Mouse (Mus musculus) heart, adult 2 months (tissue): ENCODE measurements at regions not wholly inside any gene's neighbourhood (a gene's known extent, or its start where the extent isn't known, plus 50 kb on each side); places are given as distances from the start of the nearest gene placed in this dataset.

Experiments
- CTCF ChIP-seq: fragments of 200-600 bp; IDR thresholded peaks from 2 replicates; pipeline ENCODE4 v1.8.1; 2022; ENCODE audit warnings: antibody characterized with exemption, mild to moderate bottlenecking, moderate library complexity
- EP300 ChIP-seq: fragments of 200-500 bp; IDR thresholded peaks from 2 replicates; pipeline ENCODE4 v1.6.1; 2011; ENCODE audit warnings: low read depth, low read length, control low read depth; ENCODE audit not compliant: insufficient read depth
- POLR2A ChIP-seq: fragments of 200-500 bp; IDR thresholded peaks from 2 replicates; pipeline ENCODE4 v1.6.1; 2011; ENCODE audit warnings: mild to moderate bottlenecking, low read depth, low read length, control low read depth; ENCODE audit not compliant: insufficient read depth

DNA sequence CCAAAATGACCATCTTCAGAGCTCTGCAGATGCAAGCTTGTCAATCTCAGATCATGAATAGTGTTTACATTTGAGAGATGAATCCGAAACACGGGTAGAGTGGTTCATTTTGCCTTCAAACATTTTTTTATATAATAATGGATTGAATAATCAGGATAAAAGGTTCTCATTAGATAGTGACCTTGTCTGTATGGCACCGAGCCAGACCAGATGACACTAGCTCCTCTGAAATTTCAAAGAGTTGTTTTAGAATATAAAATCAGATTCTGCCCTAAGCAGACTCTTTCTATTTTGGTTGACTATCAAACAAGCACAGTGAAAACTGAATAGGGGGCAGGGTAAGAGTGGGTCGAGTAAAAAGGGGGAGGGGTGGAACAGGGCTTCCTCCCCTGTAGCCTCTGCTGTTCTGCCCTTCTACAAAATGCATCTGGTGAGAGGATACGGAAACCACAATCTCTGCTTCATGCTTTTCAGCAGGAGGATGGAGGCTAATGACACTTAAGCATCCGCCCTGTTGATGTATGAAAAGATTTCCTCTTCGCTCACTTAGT is 159.9 kb upstream of the Prkd1 start:
- TF ChIP-seq POLR2A (no peak), CTCF (no peak), EP300 (no peak)
